Mouse (Mus musculus): ENCODE measurements around the gene Bcan. TPM values are rescaled to one million over a fixed set of nuclear protein-coding genes. Genes with fewer than 3 reads are reported as not detected.
A peak's percentile ranks its signal among the peaks of the same experiment; 100 is the strongest.

The Bcan gene
- polyA plus RNA-seq, 1 experiment: 0.06 TPM

GRCm38 (mm10) chr3:87988068-87988467 is 12.0 kb downstream of the Bcan start:
- peaks cover 7% of the 10 kb centered on the region for H3K27me3 ChIP-seq (ENCODE audit: control insufficient read depth, insufficient read depth, insufficient read length)
- no peaks in the 10 kb centered on the region for H3K36me3 ChIP-seq (ENCODE audit: control insufficient read depth, insufficient read depth)
- TF ChIP-seq CEBPB (IDR thresholded peaks at IDR 0.05; ENCODE audit: insufficient read depth, poor library complexity, severe bottlenecking) (no peak), TCF3 (IDR thresholded peaks at IDR 0.05; ENCODE audit: insufficient read length, low read depth) (no peak), MYOD1 (IDR thresholded peaks at IDR 0.05; ENCODE audit: control insufficient read depth in 1 of 3, insufficient read length in 2 of 3, low read depth in 2 of 3) (no peak), MYOG (IDR thresholded peaks at IDR 0.05; ENCODE audit: control insufficient read depth in 1 of 3, insufficient read depth in 1 of 3, insufficient read length in 2 of 3, low read depth in 2 of 3) (no peak), SRF (IDR thresholded peaks at IDR 0.05; ENCODE audit: control insufficient read depth, insufficient read length, low read depth) (no peak), POLR2AphosphoS2 (IDR thresholded peaks at IDR 0.05; ENCODE audit: insufficient read length, low read depth) (no peak), MAX (IDR thresholded peaks at IDR 0.05; ENCODE audit: low read depth) (no peak)

GRCm38 (mm10) chr3:87987633-87988032 is 12.4 kb downstream of the Bcan start:
- Histone ChIP-seq H3K4me3 (no peak overlapping the region), H3K79me2 (ENCODE audit: control insufficient read depth, insufficient read depth) (no peaks in the 10 kb centered on the region), H3K27me3 (ENCODE audit: control insufficient read depth, insufficient read depth, insufficient read length) (peaks cover 7% of the 10 kb centered on the region), H3ac (ENCODE audit: control insufficient read depth, insufficient read length) (no peak overlapping the region), H3K36me3 (ENCODE audit: control insufficient read depth, insufficient read depth) (no peaks in the 10 kb centered on the region), H3K4me2 (ENCODE audit: low read depth) (peak overlapping the region; percentile 65)
- TF ChIP-seq TCF12 (IDR thresholded peaks at IDR 0.05; ENCODE audit: insufficient read depth, poor library complexity, severe bottlenecking): no peak
- no peak for TF ChIP-seq POLR2A (IDR thresholded peaks at IDR 0.05; ENCODE audit: insufficient read length, low read depth)
- TF ChIP-seq MYOD1 (IDR thresholded peaks at IDR 0.05; ENCODE audit: control insufficient read depth in 1 of 3, insufficient read length in 2 of 3, low read depth in 2 of 3): no peak
- no peak for TF ChIP-seq REST (IDR thresholded peaks at IDR 0.05; ENCODE audit: insufficient read depth, insufficient read length)
- TF ChIP-seq MYOG (IDR thresholded peaks at IDR 0.05; ENCODE audit: control insufficient read depth in 1 of 3, insufficient read depth in 1 of 3, insufficient read length in 2 of 3, low read depth in 2 of 3): no peak
- no peak for TF ChIP-seq USF1 (IDR thresholded peaks at IDR 0.05; ENCODE audit: low read depth)
- no peak for TF ChIP-seq TCF3 (IDR thresholded peaks at IDR 0.05; ENCODE audit: insufficient read length, low read depth)
- TF ChIP-seq E2F4 (IDR thresholded peaks at IDR 0.05; ENCODE audit: insufficient read depth): no peak
- no peak for TF ChIP-seq CEBPB (IDR thresholded peaks at IDR 0.05; ENCODE audit: insufficient read depth, poor library complexity, severe bottlenecking)
- TF ChIP-seq SRF (IDR thresholded peaks at IDR 0.05; ENCODE audit: control insufficient read depth, insufficient read length, low read depth): no peak
- TF ChIP-seq MAX (IDR thresholded peaks at IDR 0.05; ENCODE audit: low read depth): no peak
- no peak for TF ChIP-seq POLR2AphosphoS2 (IDR thresholded peaks at IDR 0.05; ENCODE audit: insufficient read length, low read depth)

More at GRCm38 (mm10) chr3:87988068-87988467, 12.0 kb downstream of the Bcan start:
- Histone ChIP-seq H3K4me3 (no peak overlapping the region), H3K4me2 (ENCODE audit: low read depth) (no peak overlapping the region), H3K79me2 (ENCODE audit: control insufficient read depth, insufficient read depth) (no peaks in the 10 kb centered on the region), H3ac (ENCODE audit: control insufficient read depth, insufficient read length) (no peak overlapping the region)

GRCm38 (mm10) chr3:87986868-87987267 is 13.2 kb downstream of the Bcan start:
- no peaks in the 10 kb centered on the region for H3K36me3 ChIP-seq (ENCODE audit: control insufficient read depth, insufficient read depth)
- H3K79me2 ChIP-seq (ENCODE audit: control insufficient read depth, insufficient read depth): no peaks in the 10 kb centered on the region
- peaks cover 7% of the 10 kb centered on the region for H3K27me3 ChIP-seq (ENCODE audit: control insufficient read depth, insufficient read depth, insufficient read length)
- H3K4me2 ChIP-seq (ENCODE audit: low read depth): peak overlapping the region; percentile 65
- no peak overlapping the region for H3ac ChIP-seq (ENCODE audit: control insufficient read depth, insufficient read length)
- no peak for TF ChIP-seq CEBPB (IDR thresholded peaks at IDR 0.05; ENCODE audit: insufficient read depth, poor library complexity, severe bottlenecking)
- no peak for TF ChIP-seq USF1 (IDR thresholded peaks at IDR 0.05; ENCODE audit: low read depth)
- peak; percentile 10 for TF ChIP-seq POLR2AphosphoS2 (IDR thresholded peaks at IDR 0.05; ENCODE audit: insufficient read length, low read depth)
- TF ChIP-seq TCF12 (IDR thresholded peaks at IDR 0.05; ENCODE audit: insufficient read depth, poor library complexity, severe bottlenecking): no peak
- TF ChIP-seq REST (IDR thresholded peaks at IDR 0.05; ENCODE audit: insufficient read depth, insufficient read length): no peak
- TF ChIP-seq MYOD1 (IDR thresholded peaks at IDR 0.05; ENCODE audit: control insufficient read depth in 1 of 3, insufficient read length in 2 of 3, low read depth in 2 of 3): no peak
- TF ChIP-seq MYOG (IDR thresholded peaks at IDR 0.05; ENCODE audit: control insufficient read depth in 1 of 3, insufficient read depth in 1 of 3, insufficient read length in 2 of 3, low read depth in 2 of 3): peak in 1 of 3 experiments; percentile 59
- TF ChIP-seq TCF3 (IDR thresholded peaks at IDR 0.05; ENCODE audit: insufficient read length, low read depth): no peak
- no peak overlapping the region for H3K4me3 ChIP-seq

- H3ac ChIP-seq (ENCODE audit: control insufficient read depth, insufficient read length): no peak overlapping the region
- H3K4me2 ChIP-seq (ENCODE audit: low read depth): peak overlapping the region; percentile 43
- H3K36me3 ChIP-seq (ENCODE audit: control insufficient read depth, insufficient read depth): no peaks in the 10 kb centered on the region
- no peak for TF ChIP-seq REST (IDR thresholded peaks at IDR 0.05; ENCODE audit: insufficient read depth, insufficient read length)
- TF ChIP-seq MYOD1 (IDR thresholded peaks at IDR 0.05; ENCODE audit: control insufficient read depth in 1 of 3, insufficient read length in 2 of 3, low read depth in 2 of 3): peak in 1 of 3 experiments; percentile 27
- peak in 1 of 3 experiments; percentile 69 for TF ChIP-seq MYOG (IDR thresholded peaks at IDR 0.05; ENCODE audit: control insufficient read depth in 1 of 3, insufficient read depth in 1 of 3, insufficient read length in 2 of 3, low read depth in 2 of 3)
- no peaks in the 10 kb centered on the region for H3K79me2 ChIP-seq (ENCODE audit: control insufficient read depth, insufficient read depth)
- H3K27me3 ChIP-seq (ENCODE audit: control insufficient read depth, insufficient read depth, insufficient read length): peaks cover 5% of the 10 kb centered on the region
- H3K4me3 ChIP-seq: no peak overlapping the region
Measured at GRCm38 (mm10) chr3:87985505-87986320, 14.3 kb downstream of the Bcan start.

- peak overlapping the region; percentile 16 for H3K4me3 ChIP-seq
- no peaks in the 10 kb centered on the region for H3K27me3 ChIP-seq (ENCODE audit: control insufficient read depth, insufficient read depth, insufficient read length)
- TF ChIP-seq POLR2AphosphoS2 (IDR thresholded peaks at IDR 0.05; ENCODE audit: insufficient read length, low read depth) (no peak), MYOG (IDR thresholded peaks at IDR 0.05; ENCODE audit: control insufficient read depth in 1 of 3, insufficient read depth in 1 of 3, insufficient read length in 2 of 3, low read depth in 2 of 3) (peak; percentile 90 to 99 (median 99)), MYOD1 (IDR thresholded peaks at IDR 0.05; ENCODE audit: control insufficient read depth in 1 of 3, insufficient read length in 2 of 3, low read depth in 2 of 3) (peak; percentile 79 to 97 (median 93)), TCF3 (IDR thresholded peaks at IDR 0.05; ENCODE audit: insufficient read length, low read depth) (peak; percentile 96), TCF12 (IDR thresholded peaks at IDR 0.05; ENCODE audit: insufficient read depth, poor library complexity, severe bottlenecking) (peak; percentile 100)
- no peaks in the 10 kb centered on the region for H3K79me2 ChIP-seq (ENCODE audit: control insufficient read depth, insufficient read depth)
- no peak overlapping the region for H3ac ChIP-seq (ENCODE audit: control insufficient read depth, insufficient read length)
- peak overlapping the region; percentile 86 for H3K4me2 ChIP-seq (ENCODE audit: low read depth)
- no peaks in the 10 kb centered on the region for H3K36me3 ChIP-seq (ENCODE audit: control insufficient read depth, insufficient read depth)
Measured at GRCm38 (mm10) chr3:87984094-87984493, 15.9 kb downstream of the Bcan start.
